Mouse (Mus musculus) myocyte (in vitro differentiated cells): ENCODE results near the gene Slc2a6. TPM values are rescaled to one million over a fixed set of nuclear protein-coding genes. Genes with fewer than 3 reads are reported as not detected.
A peak's percentile ranks its signal among the peaks of the same experiment; 100 is the strongest.

Experiments used
- H3K27me3 ChIP-seq: one replicate; pipeline ENCODE4 v1.6.1; 2011; ENCODE audit not compliant: control insufficient read depth, insufficient read depth, insufficient read length
- H3K36me3 ChIP-seq: one replicate; pipeline ENCODE4 v1.6.1; 2011; ENCODE audit not compliant: control insufficient read depth, insufficient read depth
- H3K4me2 ChIP-seq: one replicate; pipeline ENCODE4 v1.6.1; 2011; ENCODE audit warnings: low read depth, control low read depth
- H3K4me3 ChIP-seq: one replicate; pipeline ENCODE4 v1.5.1; 2011; ENCODE audit warnings: mild to moderate bottlenecking, control low read depth, moderate library complexity
- H3K79me2 ChIP-seq: one replicate; pipeline ENCODE4 v1.6.1; 2011; ENCODE audit not compliant: control insufficient read depth, insufficient read depth
- H3ac ChIP-seq: one replicate; pipeline ENCODE4 v1.6.1; 2011; ENCODE audit not compliant: control insufficient read depth, insufficient read length
- CEBPB ChIP-seq: IDR thresholded peaks from 2 replicates; pipeline ENCODE4 v1.6.1; 2011; ENCODE audit warnings: mild to moderate bottlenecking, moderate library complexity; ENCODE audit not compliant: poor library complexity, insufficient read depth, severe bottlenecking
- E2F4 ChIP-seq: IDR thresholded peaks from one replicate; pipeline ENCODE4 v1.6.1; 2011; ENCODE audit warnings: mild to moderate bottlenecking, control low read depth, moderate library complexity; ENCODE audit not compliant: insufficient read depth
- MAX ChIP-seq: IDR thresholded peaks from one replicate; pipeline ENCODE4 v1.6.1; 2011; ENCODE audit warnings: low read depth, mild to moderate bottlenecking, control low read depth
- MYOD1 ChIP-seq, 3 experiments: IDR thresholded peaks; one replicate each; pipeline ENCODE4 v1.6.1; 2011; ENCODE audit warnings: control low read depth in 2 of 3, low read depth in 2 of 3, mild to moderate bottlenecking in 2 of 3, moderate library complexity in 1 of 3; ENCODE audit not compliant: insufficient read length in 2 of 3, control insufficient read depth in 1 of 3
- MYOG ChIP-seq, 3 experiments: IDR thresholded peaks; one replicate each; pipeline ENCODE4 v1.6.1; 2011; ENCODE audit warnings: control low read depth in 2 of 3, low read depth in 2 of 3, mild to moderate bottlenecking in 2 of 3; ENCODE audit not compliant: insufficient read length in 2 of 3, control insufficient read depth in 1 of 3, insufficient read depth in 1 of 3
- POLR2A ChIP-seq: IDR thresholded peaks from one replicate; pipeline ENCODE4 v1.6.1; 2011; ENCODE audit warnings: low read depth, mild to moderate bottlenecking, control low read depth, moderate library complexity; ENCODE audit not compliant: insufficient read length
- POLR2AphosphoS2 ChIP-seq: IDR thresholded peaks from one replicate; pipeline ENCODE4 v1.6.1; 2011; ENCODE audit warnings: low read depth, control low read depth; ENCODE audit not compliant: insufficient read length
- REST ChIP-seq: IDR thresholded peaks from one replicate; pipeline ENCODE4 v1.6.1; 2011; ENCODE audit warnings: mild to moderate bottlenecking, control low read depth, moderate library complexity; ENCODE audit not compliant: insufficient read depth, insufficient read length
- SRF ChIP-seq: IDR thresholded peaks from one replicate; pipeline ENCODE4 v1.6.1; 2011; ENCODE audit warnings: low read depth; ENCODE audit not compliant: control insufficient read depth, insufficient read length
- TCF12 ChIP-seq: IDR thresholded peaks from one replicate; pipeline ENCODE4 v1.6.1; 2011; ENCODE audit warnings: mild to moderate bottlenecking, control low read depth; ENCODE audit not compliant: poor library complexity, insufficient read depth, severe bottlenecking
- TCF3 ChIP-seq: IDR thresholded peaks from one replicate; pipeline ENCODE4 v1.6.1; 2011; ENCODE audit warnings: low read depth, control low read depth; ENCODE audit not compliant: insufficient read length
- USF1 ChIP-seq: IDR thresholded peaks from one replicate; pipeline ENCODE4 v1.6.1; 2011; ENCODE audit warnings: low read depth, mild to moderate bottlenecking, control low read depth, moderate library complexity
- polyA plus RNA-seq: library from polyadenylated mRNA; unstranded; fragments of >200 nt; fragmentation: generic; extraction: Trizol; gene quantifications from one replicate; pipeline ENCODE4 v1.2.1, GENCODE M21; 2012; ENCODE audit warnings: missing spikeins

Gene Slc2a6
- polyA plus RNA-seq, 1 experiment = 102 TPM

GRCm38 (mm10) chr2:27059187-27059586, 31.4 kb upstream of the Slc2a6 start:
- no peaks in the 10 kb centered on the region for H3K27me3 ChIP-seq
- H3K36me3 ChIP-seq = peaks cover 14% of the 10 kb centered on the region
- H3K4me2 ChIP-seq = peak overlapping the region; percentile 39
- no peak overlapping the region for H3K4me3 ChIP-seq
- no peaks in the 10 kb centered on the region for H3K79me2 ChIP-seq
- no peak for TF ChIP-seq MYOD1 (IDR thresholded peaks at IDR 0.05; ENCODE audit: control insufficient read depth in 1 of 3, insufficient read length in 2 of 3, low read depth in 2 of 3)
- no peak for TF ChIP-seq TCF3
- TF ChIP-seq REST = no peak
- TF ChIP-seq E2F4 = no peak
- TF ChIP-seq TCF12 = no peak
- no peak for TF ChIP-seq POLR2AphosphoS2
- peak in 1 of 3 experiments; percentile 11 for TF ChIP-seq MYOG (IDR thresholded peaks at IDR 0.05; ENCODE audit: control insufficient read depth in 1 of 3, insufficient read depth in 1 of 3, insufficient read length in 2 of 3, low read depth in 2 of 3)
- TF ChIP-seq MAX = no peak
- no peak for TF ChIP-seq SRF
- no peak for TF ChIP-seq CEBPB
- TF ChIP-seq USF1 = peak; percentile 36
- TF ChIP-seq POLR2A = no peak
- H3ac ChIP-seq = no peak overlapping the region

- H3K4me3 ChIP-seq = no peak overlapping the region
Measured at GRCm38 (mm10) chr2:27058751-27059150, 31.0 kb upstream of the Slc2a6 start.

GRCm38 (mm10) chr2:27058251-27058650, 30.5 kb upstream of the Slc2a6 start:
- TF ChIP-seq MAX (no peak), MYOG (IDR thresholded peaks at IDR 0.05; ENCODE audit: control insufficient read depth in 1 of 3, insufficient read depth in 1 of 3, insufficient read length in 2 of 3, low read depth in 2 of 3) (no peak), CEBPB (no peak), REST (no peak), MYOD1 (IDR thresholded peaks at IDR 0.05; ENCODE audit: control insufficient read depth in 1 of 3, insufficient read length in 2 of 3, low read depth in 2 of 3) (peak in 1 of 3 experiments; percentile 36), USF1 (no peak), POLR2AphosphoS2 (peak; percentile 95), POLR2A (peak; percentile 50), TCF12 (no peak), SRF (no peak), E2F4 (no peak)
- Histone ChIP-seq H3K36me3 (peaks cover 6% of the 10 kb centered on the region), H3K27me3 (peaks cover 4% of the 10 kb centered on the region), H3K4me2 (peak overlapping the region; percentile 39), H3K4me3 (no peak overlapping the region), H3ac (no peak overlapping the region), H3K79me2 (no peaks in the 10 kb centered on the region)

More at GRCm38 (mm10) chr2:27058751-27059150, 31.0 kb upstream of the Slc2a6 start:
- peaks cover 11% of the 10 kb centered on the region for H3K36me3 ChIP-seq
- peak overlapping the region; percentile 39 for H3K4me2 ChIP-seq
- TF ChIP-seq POLR2AphosphoS2 (peak; percentile 97), CEBPB (no peak)
- H3K79me2 ChIP-seq = no peaks in the 10 kb centered on the region
- H3ac ChIP-seq = no peak overlapping the region
- H3K27me3 ChIP-seq = no peaks in the 10 kb centered on the region

GRCm38 (mm10) chr2:27049408-27049807, 21.6 kb upstream of the Slc2a6 start:
- Histone ChIP-seq H3ac (no peak overlapping the region), H3K4me2 (no peak overlapping the region), H3K36me3 (no peaks in the 10 kb centered on the region), H3K79me2 (no peaks in the 10 kb centered on the region), H3K4me3 (no peak overlapping the region), H3K27me3 (peaks cover 65% of the 10 kb centered on the region)
- TF ChIP-seq E2F4 (no peak), MYOD1 (IDR thresholded peaks at IDR 0.05; ENCODE audit: control insufficient read depth in 1 of 3, insufficient read length in 2 of 3, low read depth in 2 of 3) (no peak), REST (no peak), MAX (no peak), POLR2AphosphoS2 (no peak), TCF12 (no peak), POLR2A (no peak), MYOG (IDR thresholded peaks at IDR 0.05; ENCODE audit: control insufficient read depth in 1 of 3, insufficient read depth in 1 of 3, insufficient read length in 2 of 3, low read depth in 2 of 3) (no peak), TCF3 (no peak), SRF (no peak), CEBPB (no peak), USF1 (no peak)

- Histone ChIP-seq H3ac (no peak overlapping the region), H3K4me3 (no peak overlapping the region), H3K79me2 (no peaks in the 10 kb centered on the region), H3K36me3 (no peaks in the 10 kb centered on the region), H3K27me3 (peaks cover 65% of the 10 kb centered on the region), H3K4me2 (no peak overlapping the region)
- TF ChIP-seq TCF12 (no peak), CEBPB (no peak)
Measured at GRCm38 (mm10) chr2:27045979-27046770, 18.4 kb upstream of the Slc2a6 start.
